Mouse (Mus musculus) ES-E14 (cell line): ENCODE measurements at regions not wholly inside any gene's neighbourhood (a gene's known extent, or its start where the extent isn't known, plus 50 kb on each side); places are given as distances from the start of the nearest gene placed in this dataset.
A peak's percentile ranks its signal among the peaks of the same experiment; 100 is the strongest.

Source experiments
- DNase-seq: peaks from one replicate; pipeline ENCODE4 v3.0.0-alpha.2; 2013; ENCODE audit warnings: low read depth, low spot score
- H3K27ac ChIP-seq: 2 replicates; pipeline ENCODE4 v1.5.1; 2012; ENCODE audit warnings: low read depth, mild to moderate bottlenecking, low read length, moderate library complexity, mixed read lengths; ENCODE audit not compliant: poor library complexity, insufficient read depth, severe bottlenecking
- H3K36me3 ChIP-seq: 2 replicates; pipeline ENCODE4 v1.6.1; 2012; ENCODE audit warnings: mild to moderate bottlenecking, low read length, moderate library complexity, mixed read lengths; ENCODE audit not compliant: control insufficient read depth, poor library complexity, insufficient read depth, severe bottlenecking
- H3K4me1 ChIP-seq, 2 experiments: fragments of 150-350 bp in 1 of 2; sonication (generic) in 1 of 2; 2 replicates each; pipeline ENCODE4 v1.6.1; 2012; ENCODE audit warnings: low read length in 2 of 2, mild to moderate bottlenecking in 1 of 2, mixed read lengths in 1 of 2; ENCODE audit not compliant: control insufficient read depth in 2 of 2, insufficient read depth in 2 of 2, poor library complexity in 1 of 2
- H3K4me3 ChIP-seq, 2 experiments: fragments of 150-350 bp in 1 of 2; sonication (generic) in 1 of 2; 2 replicates each; pipeline ENCODE4 v1.5.1; 2012; ENCODE audit warnings: low read length in 2 of 2, low read depth in 1 of 2, mild to moderate bottlenecking in 1 of 2, mixed read lengths in 1 of 2; ENCODE audit not compliant: insufficient read depth in 1 of 2, poor library complexity in 1 of 2, severe bottlenecking in 1 of 2
- H3K9ac ChIP-seq: 2 replicates; pipeline ENCODE4 v1.6.1; 2012; ENCODE audit warnings: low read depth, mild to moderate bottlenecking, low read length, mixed read lengths; ENCODE audit not compliant: poor library complexity, insufficient read depth, severe bottlenecking
- H3K9me3 ChIP-seq: fragments of 150-350 bp; sonication (generic); 2 replicates; pipeline ENCODE4 v1.6.1; 2012; ENCODE audit warnings: low read depth, mild to moderate bottlenecking, low read length; ENCODE audit not compliant: control insufficient read depth, insufficient read depth
- CHD2 ChIP-seq: IDR thresholded peaks from 2 replicates; pipeline ENCODE4 v1.6.1; 2014; ENCODE audit warnings: mild to moderate bottlenecking, low read depth, low read length, inconsistent platforms
- HCFC1 ChIP-seq: IDR thresholded peaks from 2 replicates; pipeline ENCODE4 v1.6.1; 2012; ENCODE audit warnings: low read length, inconsistent platforms, borderline replicate concordance; ENCODE audit not compliant: insufficient read depth
- MAFK ChIP-seq: IDR thresholded peaks from 2 replicates; pipeline ENCODE4 v1.6.1; 2014; ENCODE audit warnings: mild to moderate bottlenecking, low read depth, low read length, inconsistent platforms; ENCODE audit not compliant: insufficient read depth
- ZC3H11A ChIP-seq: IDR thresholded peaks from 2 replicates; pipeline ENCODE4 v1.6.1; 2012; ENCODE audit warnings: low read depth, mild to moderate bottlenecking, inconsistent platforms, low read length, borderline replicate concordance
- ZNF384 ChIP-seq: IDR thresholded peaks from 2 replicates; pipeline ENCODE4 v1.6.1; 2012; ENCODE audit warnings: low read depth, low read length, inconsistent platforms
- in situ Hi-C, 2 experiments: fragments of 600-800 bp; cut with MboI; formaldehyde crosslinking; loops; one replicate each; pipeline ENCODE4 v1.15.1; 2025; ENCODE audit warnings: low sequenced_read_pairs in 2 of 2, inconsistent platforms in 1 of 2; ENCODE audit not compliant: unreplicated experiment in 2 of 2

GRCm38 (mm10) chr19:14847120-14847519 is 249.3 kb upstream of the Tle4 start:
- no peak for DNase-seq
- H3K9me3 ChIP-seq, result no peaks in the 10 kb centered on the region
- no peak overlapping the region for H3K27ac ChIP-seq
- no peaks in the 10 kb centered on the region for H3K4me1 ChIP-seq
- H3K9ac ChIP-seq, result no peak overlapping the region
- no peak overlapping the region for H3K4me3 ChIP-seq
- in situ Hi-C loops, result no loop called here
- no peak for TF ChIP-seq MAFK
- no peak for TF ChIP-seq ZNF384
- no peak for TF ChIP-seq HCFC1
- no peak for TF ChIP-seq ZC3H11A
- no peak for TF ChIP-seq CHD2
- no peaks in the 10 kb centered on the region for H3K36me3 ChIP-seq

DNA sequence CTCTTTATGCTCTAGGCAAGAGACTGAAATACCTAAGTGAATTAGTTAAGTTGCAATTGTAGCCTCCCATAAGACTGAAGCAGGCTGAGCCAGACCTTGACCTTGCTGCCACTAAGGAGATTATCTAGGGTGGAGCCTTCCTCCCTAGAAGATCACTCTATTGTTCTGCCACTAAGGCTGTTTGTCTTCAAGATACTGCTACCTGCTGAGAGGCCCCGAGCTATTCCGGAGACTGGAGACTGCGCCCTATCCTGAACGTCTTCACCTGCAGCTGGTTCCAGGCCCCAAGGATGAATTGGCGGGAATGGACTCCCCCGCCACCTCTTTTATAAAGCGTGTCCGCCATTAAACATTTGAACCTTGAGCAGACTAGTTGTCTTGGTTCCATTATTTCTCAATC is 237.8 kb upstream of the Tle4 start:
- H3K4me1 ChIP-seq, result peaks cover 4 to 17% of the 10 kb centered on the region in 2 experiments; a peak in 3 of 4 replicates
- H3K27ac ChIP-seq, result peak overlapping the region; percentile 98
- in situ Hi-C loops, result no loop called here
- no peak for TF ChIP-seq MAFK
- no peak for TF ChIP-seq ZNF384
- no peak for TF ChIP-seq ZC3H11A
- no peak for TF ChIP-seq HCFC1
- TF ChIP-seq CHD2, result no peak; the same call in none of the 2 replicates
- no peaks in the 10 kb centered on the region for H3K36me3 ChIP-seq
- peak; percentile 91 for DNase-seq
- peak overlapping the region; percentile 70; the same call in 1 of the 2 replicates for H3K9ac ChIP-seq
- H3K4me3 ChIP-seq, result no peak overlapping the region
- no peaks in the 10 kb centered on the region for H3K9me3 ChIP-seq

- TF ChIP-seq CHD2 (no peak), HCFC1 (no peak), MAFK (no peak), ZC3H11A (no peak)
- no peaks in the 10 kb centered on the region for H3K36me3 ChIP-seq
- H3K27ac ChIP-seq, result no peak overlapping the region
- no peaks in the 10 kb centered on the region for H3K9me3 ChIP-seq
- no peak overlapping the region for H3K4me3 ChIP-seq
- no peak for DNase-seq
- H3K4me1 ChIP-seq, result peaks cover 0 to 2% of the 10 kb centered on the region in 2 experiments; a peak in 1 of 4 replicates
- in situ Hi-C loops, result no loop called here
- H3K9ac ChIP-seq, result no peak overlapping the region
These were observed 218.5 kb upstream of the Tle4 start for GRCm38 (mm10) chr19:14816354-14816753.

GRCm38 (mm10) chr19:14806787-14807186 is 208.9 kb upstream of the Tle4 start:
- Histone ChIP-seq H3K27ac (no peak overlapping the region), H3K36me3 (no peaks in the 10 kb centered on the region), H3K9me3 (no peaks in the 10 kb centered on the region), H3K4me1 (no peaks in the 10 kb centered on the region), H3K4me3 (no peak overlapping the region), H3K9ac (no peak overlapping the region)
- no peak for DNase-seq
- in situ Hi-C loops, result no loop called here
- TF ChIP-seq MAFK, result no peak
- no peak for TF ChIP-seq ZC3H11A
- TF ChIP-seq CHD2, result no peak
- TF ChIP-seq HCFC1, result no peak
- TF ChIP-seq ZNF384, result no peak
